Comparison of ENCODE assay signal across 27 mouse cellular contexts in genomic region chr14:54230638-54231150, GRCm38 (mm10). TPM values are rescaled to one million over a fixed set of nuclear protein-coding genes. Genes with fewer than 3 reads are reported as not detected.
DNase-seq lines count a peak whose midpoint lies in the region; ATAC-seq and TF ChIP-seq lines count a peak whose summit lies in the region.
"Had no signal": no experiment of that assay in that cellular context is flagged by ENCODE, and none has a peak within 500 bp of the region (broad histone marks: within the 10 kb centered on the region; RNA-seq: fewer than 3 reads in every experiment).

No protein-coding gene starts in this region.

- no peak for TF ChIP-seq CTCF in liver, postnatal 0 days (IDR thresholded peaks at IDR 0.05; ENCODE audit: low read depth)
- no peak for TF ChIP-seq CTCF in intestine, postnatal 0 days (IDR thresholded peaks at IDR 0.05; ENCODE audit: low read depth)

- 62% methylated on average over 14 of the region's 14 CpGs for WGBS in liver, postnatal 0 days (ENCODE audit: insufficient replicate concordance)
- 56% methylated on average over 14 of the region's 14 CpGs for WGBS in intestine, postnatal 0 days
- 73% methylated on average over 14 of the region's 14 CpGs for WGBS in heart, embryonic 12.5 days

- peaks cover 11% of the 10 kb centered on the region for H3K36me3 ChIP-seq in liver, postnatal 0 days (replicated peaks; ENCODE audit: insufficient read depth, low read length)
- H3K36me3 ChIP-seq in intestine, postnatal 0 days (ENCODE audit: control insufficient read depth, insufficient read depth), result peaks cover 6% of the 10 kb centered on the region; the same call in 1 of the 2 replicates
- H3K36me3 ChIP-seq in heart, embryonic 12.5 days, result peaks cover 10% of the 10 kb centered on the region

- H3K4me1 ChIP-seq in liver, postnatal 0 days (ENCODE audit: insufficient read depth), result peaks cover 46% of the 10 kb centered on the region
- peaks cover 19% of the 10 kb centered on the region; the same call in 1 of the 2 replicates for H3K4me1 ChIP-seq in intestine, postnatal 0 days (replicated peaks; ENCODE audit: control insufficient read depth, insufficient read depth, low read length)
- H3K4me1 ChIP-seq in heart, embryonic 12.5 days (replicated peaks), result peaks cover 72% of the 10 kb centered on the region

- no peak overlapping the region for H3K4me3 ChIP-seq in liver, postnatal 0 days (ENCODE audit: low read depth, low read length)
- no peak overlapping the region for H3K4me3 ChIP-seq in intestine, postnatal 0 days (ENCODE audit: low read depth, low read length)
- H3K4me3 ChIP-seq in heart, embryonic 12.5 days, result no peak overlapping the region
- H3K4me3 ChIP-seq: forebrain, embryonic 10.5 days; hindbrain, embryonic 13.5 days; kidney, embryonic 15.5 days; liver, embryonic 15.5 days had no signal

- peak overlapping the region; percentile 43 for H3K4me2 ChIP-seq in liver, postnatal 0 days (ENCODE audit: low read depth, low read length)
- H3K4me2 ChIP-seq in intestine, postnatal 0 days (replicated peaks; ENCODE audit: low read depth), result peak overlapping the region; percentile 39
- no peak overlapping the region for H3K4me2 ChIP-seq in heart, embryonic 12.5 days
- H3K4me2 ChIP-seq: heart, embryonic 11.5 days; hindbrain, embryonic 13.5 days; kidney, embryonic 15.5 days had no signal

- H3K27me3 ChIP-seq in liver, postnatal 0 days (ENCODE audit: insufficient read depth, low read length), result no peaks in the 10 kb centered on the region
- no peaks in the 10 kb centered on the region for H3K27me3 ChIP-seq in intestine, postnatal 0 days (replicated peaks; ENCODE audit: control insufficient read depth, insufficient read depth, low read length)
- no peaks in the 10 kb centered on the region for H3K27me3 ChIP-seq in heart, embryonic 12.5 days (replicated peaks)
- H3K27me3 ChIP-seq: kidney, embryonic 15.5 days; Patski had no signal

- TF ChIP-seq EP300 in liver, postnatal 0 days (IDR thresholded peaks at IDR 0.05; ENCODE audit: low read depth), result no peak

- DNase-seq in liver, postnatal 0 days, result no peak
- DNase-seq in liver, result no peak
- peak; percentile 44 for DNase-seq in thymus, postnatal 25 days
- no peak for DNase-seq in thymus, postnatal 10 days (ENCODE audit: low spot score in 2 of 2)
- DNase-seq in adrenal gland, postnatal 10 days, result no peak
- DNase-seq in layer of hippocampus, adult 11-12 months (ENCODE audit: low spot score), result no peak
- DNase-seq: adrenal gland, adult 8-10 months; cerebellum, adult 2 months; forebrain, postnatal 0 days; heart, postnatal 14 days; layer of hippocampus, postnatal 36 days; midbrain, embryonic 14.5 days had no signal

- H3K27ac ChIP-seq in liver, postnatal 0 days (ENCODE audit: low read depth), result no peak overlapping the region
- peak overlapping the region; percentile 87 for H3K27ac ChIP-seq in intestine, postnatal 0 days (ENCODE audit: low read depth, low read length)
- no peak overlapping the region for H3K27ac ChIP-seq in heart, embryonic 12.5 days (ENCODE audit: poor library complexity, severe bottlenecking)
- H3K27ac ChIP-seq: hindbrain, embryonic 13.5 days; kidney, embryonic 15.5 days; liver, embryonic 15.5 days had no signal

- no peak overlapping the region for H3K9ac ChIP-seq in liver, postnatal 0 days (replicated peaks)
- no peak overlapping the region for H3K9ac ChIP-seq in intestine, postnatal 0 days (ENCODE audit: low read depth, low read length)
- no peak overlapping the region for H3K9ac ChIP-seq in heart, embryonic 12.5 days
- H3K9ac ChIP-seq: forebrain, postnatal 0 days; hindbrain, embryonic 13.5 days; kidney, embryonic 15.5 days; liver, embryonic 15.5 days had no signal

- no peaks in the 10 kb centered on the region for H3K9me3 ChIP-seq in liver, postnatal 0 days (ENCODE audit: low read length)
- no peaks in the 10 kb centered on the region for H3K9me3 ChIP-seq in intestine, postnatal 0 days (ENCODE audit: control insufficient read depth)
- no peaks in the 10 kb centered on the region for H3K9me3 ChIP-seq in heart, embryonic 12.5 days (replicated peaks)
- H3K9me3 ChIP-seq: forebrain, embryonic 10.5 days; hindbrain, embryonic 13.5 days; kidney, embryonic 15.5 days; liver, embryonic 15.5 days had no signal

- ATAC-seq in liver, postnatal 0 days, result no peak
- ATAC-seq in intestine, postnatal 0 days, result no peak
- ATAC-seq in heart, embryonic 12.5 days (ENCODE audit: insufficient number of reproducible peaks, low FRiP score), result no peak
- ATAC-seq: forebrain, postnatal 0 days; Patski had no signal

RNA-seq across cellular contexts. Expression of gene Dad1, which starts 23.2 kb away (rescaled TPM):
- 226 and 229 TPM in 2 replicates for polyA plus RNA-seq in liver, postnatal 0 days (2015; fragmentation: Nextera tagmentation; extraction: Ambion mirVana)
- 484 and 492 TPM in 2 replicates for polyA plus RNA-seq in intestine, postnatal 0 days (2015; fragmentation: Nextera tagmentation; extraction: Ambion mirVana)
- total RNA-seq in adrenal gland, postnatal 10 days (2021), result 100 to 1,000 TPM; 171 to 191 TPM
- 365 and 374 TPM in 2 replicates for polyA plus RNA-seq in heart, embryonic 12.5 days (2016; fragmentation: Nextera tagmentation; extraction: Ambion mirVana)

RNA-seq across cellular contexts. Expression of gene Abhd4, which starts 23.3 kb away (rescaled TPM):
- polyA plus RNA-seq in liver, postnatal 0 days (2015; fragmentation: Nextera tagmentation; extraction: Ambion mirVana), result 15.9 and 17.1 TPM in 2 replicates
- 38.3 and 38.4 TPM in 2 replicates for polyA plus RNA-seq in intestine, postnatal 0 days (2015; fragmentation: Nextera tagmentation; extraction: Ambion mirVana)
- total RNA-seq in adrenal gland, postnatal 10 days (2021), result 100 to 1,000 TPM; 206 to 229 TPM
- polyA plus RNA-seq in heart, embryonic 12.5 days (2016; fragmentation: Nextera tagmentation; extraction: Ambion mirVana), result 87.6 and 90.2 TPM in 2 replicates

RNA-seq across cellular contexts. Expression of gene Olfr49, which starts 54.0 kb away (rescaled TPM):
- not detected in 2 replicates for polyA plus RNA-seq in liver, postnatal 0 days (2015; fragmentation: Nextera tagmentation; extraction: Ambion mirVana)
- 0.14 TPM in 1 of 2 replicates, not detected in the other for polyA plus RNA-seq in intestine, postnatal 0 days (2015; fragmentation: Nextera tagmentation; extraction: Ambion mirVana)
- total RNA-seq in adrenal gland, postnatal 10 days (2021), result not detected
- not detected in 2 replicates for polyA plus RNA-seq in heart, embryonic 12.5 days (2016; fragmentation: Nextera tagmentation; extraction: Ambion mirVana)
- total RNA-seq: ES-E14; forebrain, postnatal 0 days; gastrocnemius, postnatal 4 days; heart, postnatal 14 days; layer of hippocampus, postnatal 36 days; left cerebral cortex, postnatal 25 days; megakaryocyte progenitor cell, adult 5-6 weeks had no signal
- polyA plus RNA-seq: cerebellum, adult 2 months; forebrain, embryonic 10.5 days; forebrain, postnatal 0 days; heart, embryonic 11.5 days; hindbrain, embryonic 13.5 days; large intestine, adult 2 months; limb, embryonic 14.5 days; liver, embryonic 15.5 days; midbrain, embryonic 14.5 days; neural tube, embryonic 14.5 days had no signal
